Mouse (Mus musculus): Measurements from ENCODE around the gene Tmem140. TPM values are rescaled to one million over a fixed set of nuclear protein-coding genes. Genes with fewer than 3 reads are reported as not detected.

Gene Tmem140
- total and polyA plus RNA-seq, 2 experiments from 2014 or later, result 0.46 to 2.5 TPM

GRCm38 (mm10) chr6:34865213-34865612 lies 2.3 kb downstream of the Tmem140 start:
- Histone ChIP-seq H3K36me3 (ENCODE audit: insufficient read depth, low read length) (no peaks in the 10 kb centered on the region), H3K27me3 (ENCODE audit: insufficient read depth, low read length) (no peaks in the 10 kb centered on the region), H3K9ac (replicated peaks; ENCODE audit: low read length, poor library complexity, severe bottlenecking) (no peak overlapping the region), H3K4me2 (ENCODE audit: low read depth, low read length, poor library complexity, severe bottlenecking) (no peak overlapping the region), H3K27ac (ENCODE audit: low read depth, low read length) (no peak overlapping the region), H3K4me1 (ENCODE audit: insufficient read depth, low read length) (no peaks in the 10 kb centered on the region), H3K9me3 (ENCODE audit: low read length) (no peaks in the 10 kb centered on the region), H3K4me3 (ENCODE audit: low read depth, low read length) (no peak overlapping the region)
- WGBS, result 73% methylated on average over 5 of the region's 5 CpGs
- TF ChIP-seq CTCF (IDR thresholded peaks at IDR 0.05), result no peak
- no peak for DNase-seq (ENCODE audit: low spot score)
- ATAC-seq (ENCODE audit: low FRiP score), result no peak

- Histone ChIP-seq H3K4me2 (ENCODE audit: low read depth, low read length, poor library complexity, severe bottlenecking) (no peak overlapping the region), H3K27me3 (ENCODE audit: insufficient read depth, low read length) (no peaks in the 10 kb centered on the region), H3K4me1 (ENCODE audit: insufficient read depth, low read length) (no peaks in the 10 kb centered on the region), H3K4me3 (ENCODE audit: low read depth, low read length) (no peak overlapping the region), H3K9ac (replicated peaks; ENCODE audit: low read length, poor library complexity, severe bottlenecking) (no peak overlapping the region), H3K36me3 (ENCODE audit: insufficient read depth, low read length) (no peaks in the 10 kb centered on the region), H3K27ac (ENCODE audit: low read depth, low read length) (no peak overlapping the region), H3K9me3 (ENCODE audit: low read length) (no peaks in the 10 kb centered on the region)
- ATAC-seq (ENCODE audit: low FRiP score), result no peak
- WGBS, result 71% methylated on average over 7 of the region's 7 CpGs
- no peak for TF ChIP-seq CTCF (IDR thresholded peaks at IDR 0.05)
- DNase-seq (ENCODE audit: low spot score), result no peak
Observed at GRCm38 (mm10) chr6:34865711-34866593, 3.0 kb downstream of the Tmem140 start.

- Histone ChIP-seq H3K4me3 (ENCODE audit: low read depth, low read length) (no peak overlapping the region), H3K27me3 (ENCODE audit: insufficient read depth, low read length) (no peaks in the 10 kb centered on the region), H3K27ac (ENCODE audit: low read depth, low read length) (no peak overlapping the region), H3K4me1 (ENCODE audit: insufficient read depth, low read length) (no peaks in the 10 kb centered on the region), H3K36me3 (ENCODE audit: insufficient read depth, low read length) (no peaks in the 10 kb centered on the region), H3K4me2 (ENCODE audit: low read depth, low read length, poor library complexity, severe bottlenecking) (no peak overlapping the region), H3K9me3 (ENCODE audit: low read length) (no peaks in the 10 kb centered on the region), H3K9ac (replicated peaks; ENCODE audit: low read length, poor library complexity, severe bottlenecking) (no peak overlapping the region)
- no peak for TF ChIP-seq CTCF (IDR thresholded peaks at IDR 0.05)
- no peak for DNase-seq (ENCODE audit: low spot score)
- ATAC-seq (ENCODE audit: low FRiP score), result no peak
- WGBS, result 48% methylated on average over 8 of the region's 8 CpGs
Observed at GRCm38 (mm10) chr6:34866786-34867185, 3.8 kb downstream of the Tmem140 start.

- no peak for TF ChIP-seq CTCF (IDR thresholded peaks at IDR 0.05)
- DNase-seq (ENCODE audit: low spot score), result no peak
- ATAC-seq (ENCODE audit: low FRiP score), result no peak
- H3K4me3 ChIP-seq (ENCODE audit: low read depth, low read length), result no peak overlapping the region
- no peaks in the 10 kb centered on the region for H3K27me3 ChIP-seq (ENCODE audit: insufficient read depth, low read length)
- no peaks in the 10 kb centered on the region for H3K36me3 ChIP-seq (ENCODE audit: insufficient read depth, low read length)
- no peaks in the 10 kb centered on the region for H3K9me3 ChIP-seq (ENCODE audit: low read length)
- WGBS, result 77% methylated on average over 16 of the region's 16 CpGs
- H3K4me1 ChIP-seq (ENCODE audit: insufficient read depth, low read length), result no peaks in the 10 kb centered on the region
- no peak overlapping the region for H3K9ac ChIP-seq (replicated peaks; ENCODE audit: low read length, poor library complexity, severe bottlenecking)
- no peak overlapping the region for H3K27ac ChIP-seq (ENCODE audit: low read depth, low read length)
- no peak overlapping the region for H3K4me2 ChIP-seq (ENCODE audit: low read depth, low read length, poor library complexity, severe bottlenecking)
Observed at GRCm38 (mm10) chr6:34867301-34867994, 4.5 kb downstream of the Tmem140 start.

GRCm38 (mm10) chr6:34867995-34868350 lies 5.0 kb downstream of the Tmem140 start:
- no peaks in the 10 kb centered on the region for H3K27me3 ChIP-seq (ENCODE audit: insufficient read depth, low read length)
- ATAC-seq (ENCODE audit: low FRiP score) (no peak), DNase-seq (ENCODE audit: low spot score) (no peak)
- no peak for TF ChIP-seq CTCF (IDR thresholded peaks at IDR 0.05)
- H3K36me3 ChIP-seq (ENCODE audit: insufficient read depth, low read length), result no peaks in the 10 kb centered on the region
- WGBS, result 74% methylated on average over 10 of the region's 10 CpGs
- no peak overlapping the region for H3K4me2 ChIP-seq (ENCODE audit: low read depth, low read length, poor library complexity, severe bottlenecking)
- H3K9me3 ChIP-seq (ENCODE audit: low read length), result no peaks in the 10 kb centered on the region
- H3K27ac ChIP-seq (ENCODE audit: low read depth, low read length), result no peak overlapping the region
- no peaks in the 10 kb centered on the region for H3K4me1 ChIP-seq (ENCODE audit: insufficient read depth, low read length)
- H3K9ac ChIP-seq (replicated peaks; ENCODE audit: low read length, poor library complexity, severe bottlenecking), result no peak overlapping the region
- H3K4me3 ChIP-seq (ENCODE audit: low read depth, low read length), result no peak overlapping the region

All from midbrain, postnatal 0 days (tissue).